Mouse (Mus musculus): ENCODE results near the gene Polr2i.
"Not testable (repeated sequence)": the region's sequence is repeated elsewhere in the genome, so short reads cannot be mapped to it uniquely, and the experiment has no call there.

The Polr2i gene

GRCm38 (mm10) chr7:30205383-30205782 is 26.4 kb upstream of the Polr2i start:
- DNase-seq, result peak; percentile 53

- DNase-seq, result not testable (repeated sequence)
Observed at GRCm38 (mm10) chr7:30206364-30206763, 25.4 kb upstream of the Polr2i start.

- DNase-seq, result no peak
Observed at GRCm38 (mm10) chr7:30211025-30211424, 20.7 kb upstream of the Polr2i start.

GRCm38 (mm10) chr7:30213881-30214280 is 17.9 kb upstream of the Polr2i start:
- no peak for DNase-seq

- no peak for DNase-seq
Observed at GRCm38 (mm10) chr7:30215875-30216274, 15.9 kb upstream of the Polr2i start.

GRCm38 (mm10) chr7:30216723-30217151 is 15.0 kb upstream of the Polr2i start:
- DNase-seq, result peak; percentile 76

- no peak for DNase-seq
Observed at GRCm38 (mm10) chr7:30217277-30217676, 14.5 kb upstream of the Polr2i start.

GRCm38 (mm10) chr7:30219293-30220007 is 12.3 kb upstream of the Polr2i start:
- DNase-seq, result peak; percentile 67

- no peak for DNase-seq
Observed at GRCm38 (mm10) chr7:30220008-30220356, 11.8 kb upstream of the Polr2i start.

- DNase-seq, result no peak
Observed at GRCm38 (mm10) chr7:30221433-30221832, 10.3 kb upstream of the Polr2i start.

GRCm38 (mm10) chr7:30222205-30222604 is 9.5 kb upstream of the Polr2i start:
- DNase-seq, result no peak

GRCm38 (mm10) chr7:30224206-30224605 is 7.5 kb upstream of the Polr2i start:
- DNase-seq, result no peak

- no peak for DNase-seq
Observed at GRCm38 (mm10) chr7:30231328-30231668, 450 bp upstream of the Polr2i start.

- DNase-seq, result peak; percentile 69
Observed at GRCm38 (mm10) chr7:30232631-30233148, 942 bp downstream of the Polr2i start.

- DNase-seq, result no peak
Observed at GRCm38 (mm10) chr7:30233387-30233786, 1.6 kb downstream of the Polr2i start.

- no peak for DNase-seq
Observed at GRCm38 (mm10) chr7:30234276-30234858, 2.6 kb downstream of the Polr2i start.

- DNase-seq, result no peak
Observed at GRCm38 (mm10) chr7:30235091-30235490, 3.3 kb downstream of the Polr2i start.

- no peak for DNase-seq
Observed at GRCm38 (mm10) chr7:30235625-30236024, 3.9 kb downstream of the Polr2i start, which contains the start of gene Ovol3. TSS of gene Ovol3 (minus strand) at chr7:30235725.

- DNase-seq, result not testable (repeated sequence)
Observed at GRCm38 (mm10) chr7:30237374-30237773, 5.6 kb downstream of the Polr2i start.

GRCm38 (mm10) chr7:30251956-30252954 is 20.5 kb downstream of the Polr2i start:
- DNase-seq, result no peak

- DNase-seq, result no peak
Observed at GRCm38 (mm10) chr7:30265041-30265440, 33.3 kb downstream of the Polr2i start.

GRCm38 (mm10) chr7:30265531-30265930 is 33.8 kb downstream of the Polr2i start:
- no peak for DNase-seq

GRCm38 (mm10) chr7:30265935-30266334 is 34.2 kb downstream of the Polr2i start:
- no peak for DNase-seq

Data from thymus, postnatal 14 days (tissue).